Mouse (Mus musculus): ENCODE measurements around the gene Fbxo39. TPM values are rescaled to one million over a fixed set of nuclear protein-coding genes. Genes with fewer than 3 reads are reported as not detected.

Gene Fbxo39
- not detected in 2 replicates for polyA plus RNA-seq (2015; fragmentation: Nextera tagmentation; extraction: Ambion mirVana)

GRCm38 (mm10) chr11:72314151-72314895 lies at the start of gene Fbxo39:
TSS of gene Fbxo39 (plus strand) at chr11:72314444.
- Histone ChIP-seq H3K4me3 (ENCODE audit: low read length) (peak within 1 kb of the TSS; percentile 9), H3K27ac (ENCODE audit: low read length) (no peak within 1 kb of the TSS), H3K4me1 (ENCODE audit: control insufficient read depth, insufficient read depth, low read length) (no peaks in the 10 kb centered on the region), H3K4me2 (ENCODE audit: low read depth, low read length) (peak within 1 kb of the TSS; percentile 36), H3K36me3 (ENCODE audit: control insufficient read depth, insufficient read depth) (no peaks in the 10 kb centered on the region), H3K9ac (ENCODE audit: low read length) (no peak within 1 kb of the TSS), H3K27me3 (ENCODE audit: control insufficient read depth, insufficient read depth, low read length) (peaks cover 28% of the 10 kb centered on the region), H3K9me3 (replicated peaks; ENCODE audit: control insufficient read depth, low read length) (no peaks in the 10 kb centered on the region)
- ATAC-seq (replicated peaks; ENCODE audit: extremely low read depth, insufficient read depth, low FRiP score): no peak
- WGBS: 9% methylated on average over 42 of the region's 42 CpGs

GRCm38 (mm10) chr11:72265483-72265882 lies 48.8 kb upstream of the Fbxo39 start:
- 9% methylated on average over 11 of the region's 11 CpGs for WGBS
- no peaks in the 10 kb centered on the region for H3K9me3 ChIP-seq (replicated peaks; ENCODE audit: control insufficient read depth, low read length)
- peak overlapping the region; percentile 98 for H3K4me2 ChIP-seq (ENCODE audit: low read depth, low read length)
- H3K4me3 ChIP-seq (ENCODE audit: low read length): 0 out of 2 replicates have a peak overlapping the region, but pooled peaks have one; percentile 7
- peaks cover 31% of the 10 kb centered on the region for H3K27me3 ChIP-seq (ENCODE audit: control insufficient read depth, insufficient read depth, low read length)
- no peak overlapping the region for H3K27ac ChIP-seq (ENCODE audit: low read length)
- H3K36me3 ChIP-seq (ENCODE audit: control insufficient read depth, insufficient read depth): no peaks in the 10 kb centered on the region
- peaks cover 12% of the 10 kb centered on the region for H3K4me1 ChIP-seq (ENCODE audit: control insufficient read depth, insufficient read depth, low read length)
- H3K9ac ChIP-seq (ENCODE audit: low read length): no peak overlapping the region
- no peak for ATAC-seq (replicated peaks; ENCODE audit: extremely low read depth, insufficient read depth, low FRiP score)

- peaks cover 12% of the 10 kb centered on the region for H3K4me1 ChIP-seq (ENCODE audit: control insufficient read depth, insufficient read depth, low read length)
- WGBS: under 1% methylated on average over 46 of the region's 46 CpGs
- H3K9me3 ChIP-seq (replicated peaks; ENCODE audit: control insufficient read depth, low read length): no peaks in the 10 kb centered on the region
- H3K4me3 ChIP-seq (ENCODE audit: low read length): peak overlapping the region; percentile 59
- H3K4me2 ChIP-seq (ENCODE audit: low read depth, low read length): peak overlapping the region; percentile 98
- no peak overlapping the region for H3K27ac ChIP-seq (ENCODE audit: low read length)
- no peaks in the 10 kb centered on the region for H3K36me3 ChIP-seq (ENCODE audit: control insufficient read depth, insufficient read depth)
- H3K27me3 ChIP-seq (ENCODE audit: control insufficient read depth, insufficient read depth, low read length): peaks cover 31% of the 10 kb centered on the region
- peak; percentile 86 for ATAC-seq (replicated peaks; ENCODE audit: extremely low read depth, insufficient read depth, low FRiP score)
- H3K9ac ChIP-seq (ENCODE audit: low read length): peak overlapping the region; percentile 68
These were observed 47.9 kb upstream of the Fbxo39 start for GRCm38 (mm10) chr11:72266207-72266959.

GRCm38 (mm10) chr11:72266960-72267560 lies 47.2 kb upstream of the Fbxo39 start, which contains the start of gene Slc13a5:
TSS of gene Slc13a5 (minus strand) at chr11:72267222.
- Histone ChIP-seq H3K36me3 (ENCODE audit: control insufficient read depth, insufficient read depth) (no peaks in the 10 kb centered on the region), H3K27me3 (ENCODE audit: control insufficient read depth, insufficient read depth, low read length) (peaks cover 31% of the 10 kb centered on the region), H3K9me3 (replicated peaks; ENCODE audit: control insufficient read depth, low read length) (no peaks in the 10 kb centered on the region), H3K4me3 (ENCODE audit: low read length) (peak within 1 kb of the TSS; percentile 59), H3K4me2 (ENCODE audit: low read depth, low read length) (peak within 1 kb of the TSS; percentile 98), H3K9ac (ENCODE audit: low read length) (peak within 1 kb of the TSS; percentile 68), H3K4me1 (ENCODE audit: control insufficient read depth, insufficient read depth, low read length) (peaks cover 14% of the 10 kb centered on the region), H3K27ac (ENCODE audit: low read length) (no peak within 1 kb of the TSS)
- peak; percentile 39; the same call in 1 of the 2 replicates for ATAC-seq (replicated peaks; ENCODE audit: extremely low read depth, insufficient read depth, low FRiP score)
- 3% methylated on average over 36 of the region's 36 CpGs for WGBS

- Histone ChIP-seq H3K9me3 (replicated peaks; ENCODE audit: control insufficient read depth, low read length) (no peaks in the 10 kb centered on the region), H3K27me3 (ENCODE audit: control insufficient read depth, insufficient read depth, low read length) (peaks cover 7% of the 10 kb centered on the region; the same call in 1 of the 2 replicates), H3K9ac (ENCODE audit: low read length) (no peak overlapping the region), H3K4me3 (ENCODE audit: low read length) (no peak overlapping the region), H3K27ac (ENCODE audit: low read length) (no peak overlapping the region), H3K4me2 (ENCODE audit: low read depth, low read length) (no peak overlapping the region), H3K36me3 (ENCODE audit: control insufficient read depth, insufficient read depth) (no peaks in the 10 kb centered on the region), H3K4me1 (ENCODE audit: control insufficient read depth, insufficient read depth, low read length) (peaks cover 4% of the 10 kb centered on the region; the same call in 1 of the 2 replicates)
- no peak for ATAC-seq (replicated peaks; ENCODE audit: extremely low read depth, insufficient read depth, low FRiP score)
- 14% methylated on average over 1 of the region's 1 CpGs for WGBS
These were observed 42.5 kb upstream of the Fbxo39 start for GRCm38 (mm10) chr11:72271761-72272160.

GRCm38 (mm10) chr11:72273341-72273740 lies 40.9 kb upstream of the Fbxo39 start:
- whole genome bisulfite sequencing: 65% methylated on average over 3 of the region's 3 CpGs
- ATAC-seq (replicated peaks; ENCODE audit: extremely low read depth, insufficient read depth, low FRiP score): no peak
- Histone ChIP-seq H3K4me2 (ENCODE audit: low read depth, low read length) (no peak overlapping the region), H3K9ac (ENCODE audit: low read length) (no peak overlapping the region), H3K27me3 (ENCODE audit: control insufficient read depth, insufficient read depth, low read length) (no peaks in the 10 kb centered on the region), H3K4me3 (ENCODE audit: low read length) (no peak overlapping the region), H3K36me3 (ENCODE audit: control insufficient read depth, insufficient read depth) (no peaks in the 10 kb centered on the region), H3K27ac (ENCODE audit: low read length) (no peak overlapping the region), H3K4me1 (ENCODE audit: control insufficient read depth, insufficient read depth, low read length) (0 out of 2 replicates have a peak, but pooled peaks cover 2% of the 10 kb centered on the region), H3K9me3 (replicated peaks; ENCODE audit: control insufficient read depth, low read length) (no peaks in the 10 kb centered on the region)

GRCm38 (mm10) chr11:72281143-72281851 lies 32.9 kb upstream of the Fbxo39 start:
- no peak for ATAC-seq (replicated peaks; ENCODE audit: extremely low read depth, insufficient read depth, low FRiP score)
- H3K36me3 ChIP-seq (ENCODE audit: control insufficient read depth, insufficient read depth): no peaks in the 10 kb centered on the region
- no peak overlapping the region for H3K4me3 ChIP-seq (ENCODE audit: low read length)
- no peaks in the 10 kb centered on the region for H3K27me3 ChIP-seq (ENCODE audit: control insufficient read depth, insufficient read depth, low read length)
- H3K4me1 ChIP-seq (ENCODE audit: control insufficient read depth, insufficient read depth, low read length): peaks cover 3% of the 10 kb centered on the region; the same call in 1 of the 2 replicates
- no peak overlapping the region for H3K9ac ChIP-seq (ENCODE audit: low read length)
- no peak overlapping the region for H3K27ac ChIP-seq (ENCODE audit: low read length)
- H3K4me2 ChIP-seq (ENCODE audit: low read depth, low read length): no peak overlapping the region
- 66% methylated on average over 5 of the region's 5 CpGs for WGBS
- H3K9me3 ChIP-seq (replicated peaks; ENCODE audit: control insufficient read depth, low read length): no peaks in the 10 kb centered on the region; the same call in 1 of the 2 replicates

- peaks cover 3% of the 10 kb centered on the region; the same call in 1 of the 2 replicates for H3K4me1 ChIP-seq (ENCODE audit: control insufficient read depth, insufficient read depth, low read length)
- no peak for ATAC-seq (replicated peaks; ENCODE audit: extremely low read depth, insufficient read depth, low FRiP score)
- H3K9me3 ChIP-seq (replicated peaks; ENCODE audit: control insufficient read depth, low read length): no peaks in the 10 kb centered on the region; the same call in 1 of the 2 replicates
- H3K9ac ChIP-seq (ENCODE audit: low read length): no peak overlapping the region
- H3K4me2 ChIP-seq (ENCODE audit: low read depth, low read length): no peak overlapping the region
- H3K27ac ChIP-seq (ENCODE audit: low read length): no peak overlapping the region
- H3K36me3 ChIP-seq (ENCODE audit: control insufficient read depth, insufficient read depth): no peaks in the 10 kb centered on the region
- H3K4me3 ChIP-seq (ENCODE audit: low read length): no peak overlapping the region
- WGBS: 55% methylated on average over 5 of the region's 5 CpGs
- no peaks in the 10 kb centered on the region for H3K27me3 ChIP-seq (ENCODE audit: control insufficient read depth, insufficient read depth, low read length)
These were observed 32.3 kb upstream of the Fbxo39 start for GRCm38 (mm10) chr11:72281852-72282400.
